Mouse (Mus musculus): ENCODE results near the gene Snrpa. TPM values are rescaled to one million over a fixed set of nuclear protein-coding genes. Genes with fewer than 3 reads are reported as not detected.
A peak's percentile ranks its signal among the peaks of the same experiment; 100 is the strongest.

Snrpa gene
- polyA plus RNA-seq, 1 experiment from 2014 or later: 158 TPM

GRCm38 (mm10) chr7:27198355-27198754, 2.3 kb upstream of the Snrpa start:
- H3K36me3 ChIP-seq: peaks cover 53% of the 10 kb centered on the region

GRCm38 (mm10) chr7:27197634-27198033, 1.6 kb upstream of the Snrpa start:
- Histone ChIP-seq H3K4me1 (peaks cover 19% of the 10 kb centered on the region), H3K27me3 (replicated peaks) (no peaks in the 10 kb centered on the region), H3K4me3 (no peak overlapping the region), H3K4me2 (no peak overlapping the region), H3K9ac (0 out of 2 replicates have a peak overlapping the region, but pooled peaks have one; percentile 19), H3K36me3 (peaks cover 53% of the 10 kb centered on the region), H3K9me3 (no peaks in the 10 kb centered on the region), H3K27ac (replicated peaks) (no peak overlapping the region)
- no peak for ATAC-seq (ENCODE audit: extremely low read depth, insufficient number of reproducible peaks, low FRiP score, low TSS enrichment)
- WGBS: 85% methylated on average over 8 of the region's 8 CpGs

More at GRCm38 (mm10) chr7:27198355-27198754, 2.3 kb upstream of the Snrpa start:
- ATAC-seq (ENCODE audit: extremely low read depth, insufficient number of reproducible peaks, low FRiP score, low TSS enrichment): no peak
- H3K27me3 ChIP-seq (replicated peaks): no peaks in the 10 kb centered on the region
- no peak overlapping the region for H3K4me2 ChIP-seq
- peaks cover 18% of the 10 kb centered on the region for H3K4me1 ChIP-seq
- H3K27ac ChIP-seq (replicated peaks): no peak overlapping the region
- no peak overlapping the region for H3K4me3 ChIP-seq
- H3K9me3 ChIP-seq: no peaks in the 10 kb centered on the region
- H3K9ac ChIP-seq: no peak overlapping the region

- Histone ChIP-seq H3K4me3 (no peak overlapping the region), H3K27me3 (replicated peaks) (no peaks in the 10 kb centered on the region), H3K4me2 (no peak overlapping the region), H3K27ac (replicated peaks) (no peak overlapping the region), H3K9ac (no peak overlapping the region), H3K4me1 (peaks cover 19% of the 10 kb centered on the region), H3K36me3 (peaks cover 53% of the 10 kb centered on the region), H3K9me3 (no peaks in the 10 kb centered on the region)
- 81% methylated on average over 3 of the region's 3 CpGs for WGBS
- ATAC-seq (ENCODE audit: extremely low read depth, insufficient number of reproducible peaks, low FRiP score, low TSS enrichment): no peak
These were observed 1.1 kb upstream of the Snrpa start for GRCm38 (mm10) chr7:27197136-27197535.

GRCm38 (mm10) chr7:27193731-27194130, 2.3 kb downstream of the Snrpa start:
- H3K4me1 ChIP-seq: peaks cover 19% of the 10 kb centered on the region
- WGBS: 77% methylated on average over 4 of the region's 4 CpGs
- no peak overlapping the region for H3K27ac ChIP-seq (replicated peaks)
- H3K36me3 ChIP-seq: peaks cover 73% of the 10 kb centered on the region
- peak overlapping the region; percentile 18; the same call in 1 of the 2 replicates for H3K4me2 ChIP-seq
- ATAC-seq (ENCODE audit: extremely low read depth, insufficient number of reproducible peaks, low FRiP score, low TSS enrichment): no peak
- peak overlapping the region; percentile 38; the same call in 1 of the 2 replicates for H3K9ac ChIP-seq
- no peaks in the 10 kb centered on the region for H3K9me3 ChIP-seq
- no peaks in the 10 kb centered on the region for H3K27me3 ChIP-seq (replicated peaks)
- H3K4me3 ChIP-seq: 0 out of 2 replicates have a peak overlapping the region, but pooled peaks have one; percentile 4

- Histone ChIP-seq H3K27ac (replicated peaks) (no peak overlapping the region), H3K36me3 (peaks cover 77% of the 10 kb centered on the region), H3K9me3 (no peaks in the 10 kb centered on the region), H3K27me3 (replicated peaks) (no peaks in the 10 kb centered on the region), H3K4me1 (peaks cover 19% of the 10 kb centered on the region), H3K9ac (no peak overlapping the region), H3K4me2 (no peak overlapping the region), H3K4me3 (no peak overlapping the region)
- 93% methylated on average over 5 of the region's 5 CpGs for WGBS
- no peak for ATAC-seq (ENCODE audit: extremely low read depth, insufficient number of reproducible peaks, low FRiP score, low TSS enrichment)
These were observed 3.6 kb downstream of the Snrpa start for GRCm38 (mm10) chr7:27192434-27192833.

- Histone ChIP-seq H3K9ac (no peak overlapping the region), H3K4me1 (peaks cover 10% of the 10 kb centered on the region), H3K9me3 (no peaks in the 10 kb centered on the region), H3K36me3 (peaks cover 100% of the 10 kb centered on the region), H3K27ac (replicated peaks) (no peak overlapping the region), H3K4me3 (no peak overlapping the region), H3K27me3 (replicated peaks) (no peaks in the 10 kb centered on the region), H3K4me2 (no peak overlapping the region)
- 94% methylated on average over 10 of the region's 10 CpGs for WGBS
- ATAC-seq (ENCODE audit: extremely low read depth, insufficient number of reproducible peaks, low FRiP score, low TSS enrichment): no peak
These were observed 6.7 kb downstream of the Snrpa start for GRCm38 (mm10) chr7:27189271-27189931.

GRCm38 (mm10) chr7:27185986-27186385, 10.1 kb downstream of the Snrpa start:
- Histone ChIP-seq H3K27me3 (replicated peaks) (no peaks in the 10 kb centered on the region), H3K4me2 (no peak overlapping the region), H3K9me3 (no peaks in the 10 kb centered on the region), H3K9ac (no peak overlapping the region), H3K36me3 (peaks cover 79% of the 10 kb centered on the region), H3K27ac (replicated peaks) (no peak overlapping the region), H3K4me1 (no peaks in the 10 kb centered on the region), H3K4me3 (no peak overlapping the region)
- no peak for ATAC-seq (ENCODE audit: extremely low read depth, insufficient number of reproducible peaks, low FRiP score, low TSS enrichment)
- WGBS: 81% methylated on average over 5 of the region's 5 CpGs

GRCm38 (mm10) chr7:27184964-27185363, 11.1 kb downstream of the Snrpa start:
- no peak for ATAC-seq (ENCODE audit: extremely low read depth, insufficient number of reproducible peaks, low FRiP score, low TSS enrichment)
- WGBS: 58% methylated on average over 3 of the region's 3 CpGs
- H3K4me1 ChIP-seq: peaks cover 8% of the 10 kb centered on the region
- no peak overlapping the region for H3K9ac ChIP-seq
- no peak overlapping the region for H3K4me2 ChIP-seq
- H3K27ac ChIP-seq (replicated peaks): no peak overlapping the region
- H3K9me3 ChIP-seq: no peaks in the 10 kb centered on the region
- peaks cover 69% of the 10 kb centered on the region for H3K36me3 ChIP-seq
- no peaks in the 10 kb centered on the region for H3K27me3 ChIP-seq (replicated peaks)
- H3K4me3 ChIP-seq: no peak overlapping the region

GRCm38 (mm10) chr7:27182498-27182897, 13.6 kb downstream of the Snrpa start:
- H3K4me3 ChIP-seq: no peak overlapping the region
- no peaks in the 10 kb centered on the region for H3K27me3 ChIP-seq (replicated peaks)
- ATAC-seq (ENCODE audit: extremely low read depth, insufficient number of reproducible peaks, low FRiP score, low TSS enrichment): no peak
- no peak overlapping the region for H3K4me2 ChIP-seq
- no peak overlapping the region for H3K9ac ChIP-seq
- peaks cover 44% of the 10 kb centered on the region for H3K36me3 ChIP-seq
- no peaks in the 10 kb centered on the region for H3K9me3 ChIP-seq
- H3K27ac ChIP-seq (replicated peaks): no peak overlapping the region
- 68% methylated on average over 1 of the region's 1 CpGs for WGBS
- H3K4me1 ChIP-seq: peaks cover 24% of the 10 kb centered on the region

- H3K4me2 ChIP-seq: no peak within 1 kb of the TSS
- H3K4me1 ChIP-seq: peaks cover 24% of the 10 kb centered on the region
- 0 out of 2 replicates have a peak within 1 kb of the TSS, but pooled peaks have one; percentile 82 for H3K4me3 ChIP-seq
- H3K27me3 ChIP-seq (replicated peaks): no peaks in the 10 kb centered on the region
- 0 out of 2 replicates have a peak within 1 kb of the TSS, but pooled peaks have one; percentile 7 for H3K9ac ChIP-seq
- H3K27ac ChIP-seq (replicated peaks): peak within 1 kb of the TSS; percentile 81; the same call in 1 of the 2 replicates
- H3K9me3 ChIP-seq: no peaks in the 10 kb centered on the region
- H3K36me3 ChIP-seq: peaks cover 30% of the 10 kb centered on the region
- WGBS: 56% methylated on average over 14 of the region's 14 CpGs
- no peak for ATAC-seq (ENCODE audit: extremely low read depth, insufficient number of reproducible peaks, low FRiP score, low TSS enrichment)
These were observed 15.0 kb downstream of the Snrpa start, which contains the start of the genes Gm21983 and Mia for GRCm38 (mm10) chr7:27180837-27181695. TSS of gene Gm21983 (minus strand) at chr7:27181086. TSS of gene Mia (minus strand) at chr7:27181157.

- H3K27me3 ChIP-seq (replicated peaks): no peaks in the 10 kb centered on the region
- H3K36me3 ChIP-seq: peaks cover 29% of the 10 kb centered on the region
- H3K4me2 ChIP-seq: no peak overlapping the region
- H3K4me1 ChIP-seq: peaks cover 24% of the 10 kb centered on the region
- no peaks in the 10 kb centered on the region for H3K9me3 ChIP-seq
- WGBS: 61% methylated on average over 5 of the region's 5 CpGs
- 0 out of 2 replicates have a peak overlapping the region, but pooled peaks have one; percentile 7 for H3K9ac ChIP-seq
- peak overlapping the region; percentile 81; the same call in 1 of the 2 replicates for H3K27ac ChIP-seq (replicated peaks)
- 0 out of 2 replicates have a peak overlapping the region, but pooled peaks have one; percentile 82 for H3K4me3 ChIP-seq
- no peak for ATAC-seq (ENCODE audit: extremely low read depth, insufficient number of reproducible peaks, low FRiP score, low TSS enrichment)
These were observed 16.0 kb downstream of the Snrpa start for GRCm38 (mm10) chr7:27180036-27180435.
